Mouse (Mus musculus) heart, embryonic 10.5 days (tissue): Measurements from ENCODE around the gene Xrn2. TPM values are rescaled to one million over a fixed set of nuclear protein-coding genes. Genes with fewer than 3 reads are reported as not detected.
A peak's percentile ranks its signal among the peaks of the same experiment; 100 is the strongest.

ENCODE experiments used
- DNase-seq: peaks from one replicate; pipeline ENCODE4 v3.0.0-alpha.2; 2017; ENCODE audit warnings: low spot score
- H3K27ac ChIP-seq: fragments of 300-500 bp; sonication (generic); 2 replicates; pipeline ENCODE4 v1.5.1; 2016; ENCODE audit warnings: mild to moderate bottlenecking
- H3K27me3 ChIP-seq: fragments of 300-500 bp; sonication (generic); 2 replicates; pipeline ENCODE4 v1.6.1; 2016; ENCODE audit warnings: mild to moderate bottlenecking; ENCODE audit not compliant: poor library complexity, insufficient read depth, severe bottlenecking
- H3K36me3 ChIP-seq: fragments of 300-500 bp; sonication (generic); 2 replicates; pipeline ENCODE4 v1.6.1; 2016; ENCODE audit warnings: mild to moderate bottlenecking, moderate library complexity
- H3K4me1 ChIP-seq: fragments of 300-500 bp; sonication (generic); 2 replicates; pipeline ENCODE4 v1.6.1; 2016; ENCODE audit warnings: mild to moderate bottlenecking
- H3K4me3 ChIP-seq: fragments of 300-500 bp; sonication (generic); 2 replicates; pipeline ENCODE4 v1.5.1; 2016; ENCODE audit warnings: mild to moderate bottlenecking, moderate library complexity
- H3K9me3 ChIP-seq: fragments of 300-500 bp; sonication (generic); 2 replicates; pipeline ENCODE4 v1.6.1; 2016; ENCODE audit warnings: mild to moderate bottlenecking, moderate library complexity
- WGBS: fragments of 180-500 bp; shearing (Covaris S2); methylation state at CpG from one replicate; pipeline ENCODE4 v1.1.7; 2016; 5-methylcytosine and 5-hydroxymethylcytosine counted together
- polyA plus RNA-seq: library from polyadenylated mRNA; unstranded; fragments of >200 nt; fragmentation: Nextera tagmentation; extraction: Ambion mirVana; gene quantifications from 2 replicates; pipeline ENCODE4 v1.2.1, GENCODE M21; 2016

Gene Xrn2
- 65.4 and 74.8 TPM in 2 replicates for polyA plus RNA-seq

GRCm38 (mm10) chr2:147012623-147013184 lies at the start of gene Xrn2:
Gene Xrn2 (plus strand): TSS chr2:147012996.
- Histone ChIP-seq H3K27ac (peak within 1 kb of the TSS; percentile 97), H3K9me3 (no peaks in the 10 kb centered on the region), H3K27me3 (no peaks in the 10 kb centered on the region), H3K4me3 (peak within 1 kb of the TSS; percentile 88), H3K36me3 (peaks cover 11% of the 10 kb centered on the region; the same call in 1 of the 2 replicates), H3K4me1 (peaks cover 8% of the 10 kb centered on the region; the same call in 1 of the 2 replicates)
- WGBS: under 1% methylated on average over 37 of the region's 37 CpGs
- DNase-seq: peak; percentile 97

GRCm38 (mm10) chr2:146975024-146975423 lies 37.8 kb upstream of the Xrn2 start:
- no peak overlapping the region for H3K27ac ChIP-seq
- H3K4me1 ChIP-seq: peaks cover 4% of the 10 kb centered on the region; the same call in 1 of the 2 replicates
- H3K4me3 ChIP-seq: no peak overlapping the region
- H3K36me3 ChIP-seq: no peaks in the 10 kb centered on the region
- no peak for DNase-seq
- no peaks in the 10 kb centered on the region for H3K9me3 ChIP-seq
- H3K27me3 ChIP-seq: no peaks in the 10 kb centered on the region
- 70% methylated on average over 3 of the region's 3 CpGs for WGBS

GRCm38 (mm10) chr2:146975453-146976028 lies 37.3 kb upstream of the Xrn2 start:
- Histone ChIP-seq H3K27me3 (no peaks in the 10 kb centered on the region), H3K27ac (no peak overlapping the region), H3K36me3 (no peaks in the 10 kb centered on the region), H3K4me3 (no peak overlapping the region), H3K4me1 (peaks cover 4% of the 10 kb centered on the region; the same call in 1 of the 2 replicates), H3K9me3 (no peaks in the 10 kb centered on the region)
- WGBS: 76% methylated on average over 3 of the region's 3 CpGs
- DNase-seq: no peak

DNA sequence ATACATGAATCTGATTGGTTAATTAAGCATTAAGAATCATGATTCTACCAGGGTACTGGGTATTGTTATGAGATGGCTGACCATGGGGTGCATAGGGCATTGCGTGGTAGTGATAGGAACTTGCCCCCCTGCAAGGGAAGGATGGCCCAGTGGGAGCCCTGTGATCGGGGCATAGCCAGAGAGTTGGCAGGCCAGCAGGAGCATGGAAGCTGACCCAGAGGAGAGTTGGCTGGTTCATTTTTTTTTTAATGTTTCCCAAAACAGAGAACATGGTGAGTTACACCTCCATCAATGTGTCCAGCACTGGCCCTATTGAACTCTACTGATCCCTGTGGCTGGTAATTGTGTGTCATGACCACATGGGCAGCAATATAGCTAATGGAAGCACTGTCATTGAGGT lies 30.0 kb upstream of the Xrn2 start:
- H3K4me1 ChIP-seq: peaks cover 14% of the 10 kb centered on the region
- DNase-seq: no peak
- no peaks in the 10 kb centered on the region for H3K36me3 ChIP-seq
- H3K27ac ChIP-seq: no peak overlapping the region
- H3K9me3 ChIP-seq: no peaks in the 10 kb centered on the region
- H3K4me3 ChIP-seq: no peak overlapping the region
- WGBS: 86% methylated on average over 2 of the region's 2 CpGs
- H3K27me3 ChIP-seq: no peaks in the 10 kb centered on the region

DNA sequence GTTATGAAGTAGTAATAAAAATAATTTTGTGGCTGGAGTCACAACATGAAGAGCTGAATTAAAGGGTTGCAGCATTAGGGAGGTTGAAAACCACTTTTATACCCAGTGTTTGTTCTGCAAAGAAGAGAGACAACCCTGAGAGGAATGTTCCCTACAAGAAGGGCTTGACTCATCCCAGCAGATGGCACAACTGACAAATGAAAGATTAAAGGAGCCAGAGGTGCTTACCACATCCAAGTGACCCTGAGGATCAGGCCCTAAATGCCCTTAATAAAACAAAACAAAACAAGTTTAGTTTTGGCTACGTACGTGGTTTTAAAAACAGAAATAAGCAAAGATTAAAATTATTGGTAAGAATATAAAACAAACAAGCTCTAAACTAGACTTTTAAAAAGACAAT lies 28.0 kb upstream of the Xrn2 start:
- Histone ChIP-seq H3K9me3 (no peaks in the 10 kb centered on the region), H3K4me1 (peaks cover 14% of the 10 kb centered on the region), H3K36me3 (no peaks in the 10 kb centered on the region), H3K27ac (no peak overlapping the region), H3K27me3 (no peaks in the 10 kb centered on the region), H3K4me3 (no peak overlapping the region)
- DNase-seq: no peak
- WGBS: 93% methylated on average over 2 of the region's 2 CpGs

DNA sequence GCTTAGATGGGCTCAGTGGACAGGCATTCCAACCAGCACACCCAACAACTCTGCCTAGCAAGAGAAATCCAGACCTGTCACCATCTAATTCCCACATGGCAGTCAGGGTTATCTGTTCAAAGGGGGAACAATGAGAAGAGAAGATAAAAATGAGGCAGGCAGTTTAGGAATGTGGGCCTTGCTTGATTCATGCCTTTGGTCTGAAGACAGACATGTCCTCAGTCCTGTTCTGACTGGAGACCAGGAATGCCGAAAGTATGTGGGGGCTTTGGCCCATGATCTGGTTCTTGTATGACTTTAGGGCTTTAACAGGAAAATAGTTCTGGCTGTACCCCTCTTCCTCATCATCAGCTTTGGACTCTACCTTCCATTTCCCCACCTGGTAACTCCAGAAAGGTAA lies 27.0 kb upstream of the Xrn2 start:
- Histone ChIP-seq H3K27me3 (no peaks in the 10 kb centered on the region), H3K4me1 (peaks cover 14% of the 10 kb centered on the region), H3K27ac (no peak overlapping the region), H3K36me3 (no peaks in the 10 kb centered on the region), H3K4me3 (0 out of 2 replicates have a peak overlapping the region, but pooled peaks have one; percentile 3), H3K9me3 (no peaks in the 10 kb centered on the region)
- 24% methylated on average over 1 of the region's 1 CpGs for WGBS
- no peak for DNase-seq

DNA sequence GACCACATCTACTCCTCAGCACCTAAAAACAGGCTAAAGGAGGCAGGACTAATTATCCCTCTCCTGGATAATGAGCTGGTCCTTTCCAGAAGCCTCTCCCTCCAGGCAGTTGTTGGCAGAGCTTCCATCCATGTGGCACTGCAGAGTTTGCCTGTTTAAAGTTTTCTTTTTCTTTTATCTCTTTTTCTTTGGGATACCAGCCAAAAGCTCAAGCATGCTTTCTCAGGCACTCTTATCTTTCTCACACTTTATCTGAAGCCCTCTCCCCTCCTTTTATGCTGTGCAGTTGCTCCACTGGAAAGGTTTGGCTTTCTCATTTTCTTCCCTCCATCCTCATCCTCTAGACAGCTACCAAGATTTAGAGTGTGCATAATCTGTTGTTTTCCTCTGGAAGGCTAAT lies 26.4 kb upstream of the Xrn2 start:
- no peaks in the 10 kb centered on the region for H3K36me3 ChIP-seq
- H3K27ac ChIP-seq: no peak overlapping the region
- H3K4me1 ChIP-seq: peaks cover 14% of the 10 kb centered on the region
- no peaks in the 10 kb centered on the region for H3K9me3 ChIP-seq
- H3K4me3 ChIP-seq: no peak overlapping the region
- no peaks in the 10 kb centered on the region for H3K27me3 ChIP-seq
- DNase-seq: peak; percentile 22

- Histone ChIP-seq H3K27ac (no peak overlapping the region), H3K4me3 (no peak overlapping the region), H3K36me3 (peaks cover 7% of the 10 kb centered on the region; the same call in 1 of the 2 replicates), H3K9me3 (no peaks in the 10 kb centered on the region), H3K4me1 (peaks cover 8% of the 10 kb centered on the region; the same call in 1 of the 2 replicates), H3K27me3 (no peaks in the 10 kb centered on the region)
- no peak for DNase-seq
- 78% methylated on average over 2 of the region's 2 CpGs for WGBS
Observed at GRCm38 (mm10) chr2:147007265-147007664, 5.5 kb upstream of the Xrn2 start.

GRCm38 (mm10) chr2:147009084-147009483 lies 3.7 kb upstream of the Xrn2 start:
- Histone ChIP-seq H3K27ac (no peak overlapping the region), H3K27me3 (no peaks in the 10 kb centered on the region), H3K4me3 (no peak overlapping the region), H3K36me3 (peaks cover 7% of the 10 kb centered on the region; the same call in 1 of the 2 replicates), H3K9me3 (no peaks in the 10 kb centered on the region), H3K4me1 (peaks cover 8% of the 10 kb centered on the region; the same call in 1 of the 2 replicates)
- no peak for DNase-seq

GRCm38 (mm10) chr2:147010141-147010540 lies 2.7 kb upstream of the Xrn2 start:
- DNase-seq: no peak
- no peak overlapping the region for H3K4me3 ChIP-seq
- H3K27me3 ChIP-seq: no peaks in the 10 kb centered on the region
- peaks cover 7% of the 10 kb centered on the region; the same call in 1 of the 2 replicates for H3K36me3 ChIP-seq
- 79% methylated on average over 4 of the region's 4 CpGs for WGBS
- no peaks in the 10 kb centered on the region for H3K9me3 ChIP-seq
- no peak overlapping the region for H3K27ac ChIP-seq
- H3K4me1 ChIP-seq: peaks cover 8% of the 10 kb centered on the region; the same call in 1 of the 2 replicates

DNA sequence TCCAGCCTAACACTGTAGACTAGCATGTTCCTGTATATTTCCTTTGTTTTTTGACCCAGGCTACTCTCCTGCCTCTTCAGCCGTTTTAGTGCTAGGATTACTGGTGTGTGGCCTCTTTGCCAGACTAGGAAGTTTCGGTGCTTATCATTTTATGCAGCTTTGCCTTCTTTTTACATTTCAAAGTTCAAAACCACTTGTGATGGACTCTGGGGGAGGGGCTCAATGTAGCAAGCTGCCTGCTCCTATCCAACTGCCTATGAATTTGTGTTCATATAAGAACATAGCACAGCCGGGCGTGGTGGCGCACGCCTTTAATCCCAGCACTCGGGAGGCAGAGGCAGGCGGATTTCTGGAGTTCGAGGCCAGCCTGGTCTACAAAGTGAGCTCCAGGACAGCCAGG lies 1.8 kb upstream of the Xrn2 start:
- Histone ChIP-seq H3K4me1 (peaks cover 8% of the 10 kb centered on the region; the same call in 1 of the 2 replicates), H3K9me3 (no peaks in the 10 kb centered on the region), H3K27me3 (no peaks in the 10 kb centered on the region), H3K27ac (no peak overlapping the region), H3K4me3 (no peak overlapping the region), H3K36me3 (peaks cover 7% of the 10 kb centered on the region; the same call in 1 of the 2 replicates)
- DNase-seq: no peak
- 94% methylated on average over 9 of the region's 9 CpGs for WGBS

DNA sequence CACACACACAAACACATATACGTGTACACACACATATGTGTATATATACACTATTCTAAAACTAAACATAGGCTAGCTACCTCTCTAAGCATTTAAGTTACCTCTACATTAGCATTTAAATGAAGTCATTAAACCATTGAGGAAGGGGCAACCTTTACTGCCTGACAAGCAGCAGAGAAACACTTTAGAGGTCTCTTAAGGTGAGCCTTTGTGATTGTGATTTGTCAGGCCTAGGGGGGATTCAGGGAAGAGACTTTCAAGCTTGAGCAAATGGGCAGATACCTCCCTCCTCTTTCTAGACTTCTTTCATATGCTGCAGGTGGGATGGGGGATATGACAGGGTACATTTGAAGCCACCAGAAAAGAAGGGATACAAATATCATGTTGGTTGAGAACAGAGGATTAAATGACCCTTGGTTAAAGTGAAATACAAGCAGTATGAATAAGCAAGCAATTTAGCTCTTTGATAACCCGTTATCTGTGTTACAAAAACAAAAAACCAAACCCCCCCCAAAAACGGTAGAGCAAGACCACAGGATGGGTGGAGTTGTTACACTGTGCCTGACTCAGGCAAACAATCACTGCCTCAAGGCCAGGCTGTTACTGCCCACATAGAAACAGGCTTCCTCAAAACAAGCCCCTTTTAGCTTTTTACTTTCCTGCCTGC lies 1.2 kb upstream of the Xrn2 start:
- Histone ChIP-seq H3K4me1 (peaks cover 8% of the 10 kb centered on the region; the same call in 1 of the 2 replicates), H3K4me3 (peak overlapping the region; percentile 88), H3K9me3 (no peaks in the 10 kb centered on the region), H3K36me3 (peaks cover 10% of the 10 kb centered on the region; the same call in 1 of the 2 replicates), H3K27ac (peak overlapping the region; percentile 97), H3K27me3 (no peaks in the 10 kb centered on the region)
- DNase-seq: no peak
- whole genome bisulfite sequencing: 65% methylated on average over 3 of the region's 3 CpGs

GRCm38 (mm10) chr2:147012141-147012622 lies 614 bp upstream of the Xrn2 start:
- H3K27ac ChIP-seq: peak overlapping the region; percentile 97
- peaks cover 11% of the 10 kb centered on the region; the same call in 1 of the 2 replicates for H3K36me3 ChIP-seq
- no peaks in the 10 kb centered on the region for H3K27me3 ChIP-seq
- peaks cover 8% of the 10 kb centered on the region; the same call in 1 of the 2 replicates for H3K4me1 ChIP-seq
- no peak for DNase-seq
- WGBS: 53% methylated on average over 7 of the region's 7 CpGs
- H3K4me3 ChIP-seq: peak overlapping the region; percentile 88
- H3K9me3 ChIP-seq: no peaks in the 10 kb centered on the region
